Mouse (Mus musculus) heart, embryonic 15.5 days (tissue): ENCODE results near the gene Mcoln2. TPM values are rescaled to one million over a fixed set of nuclear protein-coding genes. Genes with fewer than 3 reads are reported as not detected.
"Not testable (repeated sequence)": the region's sequence is repeated elsewhere in the genome, so short reads cannot be mapped to it uniquely, and the experiment has no call there.

Experiments
- ATAC-seq: fragments of 200-750 bp; cut with Nextera tagmentation; replicated peaks from 2 replicates; pipeline ENCODE4 v1.8.0; 2017; ENCODE audit warnings: low read depth, moderate TSS enrichment; ENCODE audit not compliant: insufficient number of reproducible peaks, insufficient read depth, low FRiP score
- H3K27ac ChIP-seq: fragments of 300-500 bp; sonication (generic); 2 replicates; pipeline ENCODE4 v1.5.1; 2015; ENCODE audit warnings: mild to moderate bottlenecking, inconsistent platforms
- H3K27me3 ChIP-seq: fragments of 300-500 bp; sonication (generic); 2 replicates; pipeline ENCODE4 v1.6.1; 2015; ENCODE audit warnings: inconsistent platforms
- H3K36me3 ChIP-seq: fragments of 300-500 bp; sonication (generic); 2 replicates; pipeline ENCODE4 v1.6.1; 2015; ENCODE audit warnings: mild to moderate bottlenecking, inconsistent platforms
- H3K4me1 ChIP-seq: fragments of 300-500 bp; sonication (generic); replicated peaks from 2 replicates; pipeline ENCODE4 v1.6.1; 2015; ENCODE audit warnings: inconsistent platforms
- H3K4me2 ChIP-seq: fragments of 300-500 bp; sonication (generic); 2 replicates; pipeline ENCODE4 v1.6.1; 2015; ENCODE audit warnings: inconsistent platforms, mild to moderate bottlenecking, moderate library complexity
- H3K4me3 ChIP-seq: fragments of 300-500 bp; sonication (generic); 2 replicates; pipeline ENCODE4 v1.5.1; 2015; ENCODE audit warnings: mild to moderate bottlenecking, inconsistent platforms
- H3K9ac ChIP-seq: fragments of 300-500 bp; sonication (generic); 2 replicates; pipeline ENCODE4 v1.6.1; 2015; ENCODE audit warnings: mild to moderate bottlenecking, inconsistent platforms
- H3K9me3 ChIP-seq: fragments of 300-500 bp; sonication (generic); replicated peaks from 2 replicates; pipeline ENCODE4 v1.6.1; 2016; ENCODE audit warnings: inconsistent platforms
- WGBS: fragments of 180-500 bp; shearing (Covaris S2); methylation state at CpG from one replicate; pipeline ENCODE4 v1.1.7; 2015; ENCODE audit warnings: mixed read lengths; 5-methylcytosine and 5-hydroxymethylcytosine counted together
- polyA plus RNA-seq: library from polyadenylated mRNA; unstranded; fragments of >200 nt; fragmentation: Nextera tagmentation; extraction: Ambion mirVana; gene quantifications from 2 replicates; pipeline ENCODE4 v1.2.1, GENCODE M21; 2015

Mcoln2 gene
- polyA plus RNA-seq, 1 experiment from 2014 or later, result 0.35 TPM

GRCm38 (mm10) chr3:146209759-146210158 lies 60.1 kb downstream of the Mcoln2 start:
- H3K4me3 ChIP-seq, H3K4me2 ChIP-seq, H3K9ac ChIP-seq, H3K36me3 ChIP-seq, H3K27me3 ChIP-seq, ATAC-seq, H3K9me3 ChIP-seq, H3K27ac ChIP-seq: not testable (repeated sequence)
- H3K4me1 ChIP-seq, result peaks cover 16% of the 10 kb centered on the region
- 90% methylated on average over 8 of the region's 8 CpGs for WGBS

- no peak overlapping the region for H3K9ac ChIP-seq
- peaks cover 7% of the 10 kb centered on the region; the same call in 1 of the 2 replicates for H3K4me1 ChIP-seq
- H3K4me3 ChIP-seq, result no peak overlapping the region
- H3K4me2 ChIP-seq, result no peak overlapping the region
- no peaks in the 10 kb centered on the region for H3K36me3 ChIP-seq
- no peaks in the 10 kb centered on the region for H3K9me3 ChIP-seq
- WGBS, result 95% methylated on average over 4 of the region's 4 CpGs
- ATAC-seq, result no peak
- H3K27ac ChIP-seq, result no peak overlapping the region
- no peaks in the 10 kb centered on the region for H3K27me3 ChIP-seq
Observed at GRCm38 (mm10) chr3:146211141-146211747, 61.6 kb downstream of the Mcoln2 start.

DNA sequence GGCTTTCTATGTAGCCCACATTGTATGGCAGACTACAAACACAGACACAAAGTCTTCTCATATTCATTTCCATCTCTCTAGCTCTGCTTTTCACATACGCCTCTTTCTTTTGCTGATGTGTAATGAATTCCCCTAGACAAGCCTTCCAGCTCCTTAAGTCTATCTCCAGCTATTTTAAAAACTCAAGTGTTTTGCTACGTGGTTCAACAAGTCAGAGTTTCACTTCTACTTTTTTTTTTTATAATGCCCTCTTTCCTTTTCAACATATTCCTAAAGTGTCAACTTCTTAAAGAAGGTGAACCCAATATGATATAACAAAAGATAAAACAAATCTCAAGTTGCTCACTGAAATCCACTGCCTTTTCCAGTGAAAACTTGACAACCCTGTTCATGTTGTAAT lies 62.3 kb downstream of the Mcoln2 start:
- Histone ChIP-seq H3K4me1 (peaks cover 7% of the 10 kb centered on the region; the same call in 1 of the 2 replicates), H3K36me3 (no peaks in the 10 kb centered on the region), H3K4me2 (no peak overlapping the region), H3K27ac (no peak overlapping the region), H3K27me3 (no peaks in the 10 kb centered on the region), H3K4me3 (no peak overlapping the region), H3K9me3 (no peaks in the 10 kb centered on the region), H3K9ac (no peak overlapping the region)
- ATAC-seq, result no peak
- 64% methylated on average over 2 of the region's 2 CpGs for WGBS

GRCm38 (mm10) chr3:146213336-146213735 lies 63.7 kb downstream of the Mcoln2 start:
- H3K27ac ChIP-seq, result no peak overlapping the region
- H3K4me3 ChIP-seq, result no peak overlapping the region
- ATAC-seq, result no peak
- WGBS, result 46% methylated on average over 5 of the region's 5 CpGs
- H3K4me1 ChIP-seq, result no peaks in the 10 kb centered on the region; the same call in 1 of the 2 replicates
- H3K9ac ChIP-seq, result no peak overlapping the region
- H3K9me3 ChIP-seq, result no peaks in the 10 kb centered on the region
- no peaks in the 10 kb centered on the region for H3K36me3 ChIP-seq
- no peaks in the 10 kb centered on the region for H3K27me3 ChIP-seq
- no peak overlapping the region for H3K4me2 ChIP-seq

DNA sequence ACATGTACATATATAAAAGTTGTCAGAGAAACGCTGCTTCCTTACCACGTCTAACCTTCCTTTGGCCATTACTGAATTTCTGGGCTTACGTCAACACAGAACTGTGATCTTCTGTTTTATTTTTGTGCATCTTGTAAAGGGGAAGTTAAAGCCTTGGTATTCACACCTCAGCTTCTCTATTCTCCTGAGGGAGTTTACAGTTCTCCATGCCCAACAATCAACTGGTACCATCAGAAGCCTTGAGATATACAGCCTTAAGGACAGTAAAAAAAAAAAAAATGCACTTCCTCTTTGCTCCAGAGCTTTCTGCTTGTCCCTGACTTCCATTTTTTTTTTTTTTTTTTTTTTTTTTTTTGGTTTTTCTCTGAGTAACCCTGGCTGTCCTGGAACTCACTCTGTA lies 66.9 kb downstream of the Mcoln2 start:
- Histone ChIP-seq H3K27me3 (no peaks in the 10 kb centered on the region), H3K36me3 (no peaks in the 10 kb centered on the region), H3K27ac (no peak overlapping the region), H3K9me3 (no peaks in the 10 kb centered on the region), H3K4me2 (no peak overlapping the region), H3K9ac (no peak overlapping the region), H3K4me1 (peaks cover 3% of the 10 kb centered on the region; the same call in 1 of the 2 replicates), H3K4me3 (no peak overlapping the region)
- 81% methylated on average over 3 of the region's 3 CpGs for WGBS
- ATAC-seq, result no peak

DNA sequence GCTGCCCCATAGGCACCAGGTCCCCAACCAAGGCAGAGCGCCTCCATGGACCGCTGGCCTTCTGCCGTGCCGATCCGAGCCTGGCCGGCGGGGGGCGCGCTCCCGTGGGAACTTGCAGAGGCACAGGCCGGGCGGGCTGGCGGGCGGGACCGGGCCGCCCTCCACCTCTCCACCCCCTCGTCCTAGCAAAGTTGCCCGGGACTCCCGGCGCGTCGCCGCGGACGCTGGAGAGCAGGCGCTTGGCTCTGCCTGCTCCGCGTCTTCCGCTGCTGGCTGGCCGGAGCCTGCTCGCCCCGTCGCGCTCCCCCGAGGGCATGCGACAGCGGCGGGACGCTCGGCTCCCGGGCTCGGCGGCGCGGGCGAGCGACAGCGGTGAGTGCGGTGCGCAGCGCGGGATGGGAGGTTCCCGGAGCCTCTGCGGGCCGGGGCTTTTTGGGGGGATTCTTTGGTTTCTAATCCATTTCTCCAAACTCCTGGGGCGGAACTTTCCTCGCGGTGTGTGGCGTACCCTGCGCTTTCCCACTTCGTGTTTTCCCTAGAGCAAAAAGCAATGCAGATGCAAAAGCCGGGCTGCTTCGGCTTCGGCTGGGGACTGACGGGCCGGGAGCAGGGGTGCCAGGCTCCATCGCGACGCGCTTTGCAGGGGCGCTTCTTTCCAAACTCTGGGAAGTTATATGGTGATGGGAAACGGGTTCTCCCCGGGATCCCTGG lies 71.3 kb downstream of the Mcoln2 start, which contains the start of gene Lpar3:
Gene Lpar3, plus strand, starts transcription at position 188 of the 711 bp plus-strand sequence.
- Histone ChIP-seq H3K4me1 (peaks cover 28% of the 10 kb centered on the region), H3K27ac (peak within 1 kb of the TSS; percentile 79), H3K9ac (peak within 1 kb of the TSS; percentile 70), H3K4me3 (peak within 1 kb of the TSS; percentile 66), H3K27me3 (no peaks in the 10 kb centered on the region), H3K36me3 (no peaks in the 10 kb centered on the region), H3K4me2 (peak within 1 kb of the TSS; percentile 69), H3K9me3 (no peaks in the 10 kb centered on the region)
- WGBS, result under 1% methylated on average over 73 of the region's 73 CpGs
- peak; percentile 82 for ATAC-seq

GRCm38 (mm10) chr3:146224271-146224670 lies 74.6 kb downstream of the Mcoln2 start:
- no peaks in the 10 kb centered on the region for H3K9me3 ChIP-seq
- ATAC-seq, result no peak
- H3K9ac ChIP-seq, result no peak overlapping the region
- no peak overlapping the region for H3K27ac ChIP-seq
- no peaks in the 10 kb centered on the region for H3K27me3 ChIP-seq
- no peak overlapping the region for H3K4me3 ChIP-seq
- no peak overlapping the region for H3K4me2 ChIP-seq
- 43% methylated on average over 4 of the region's 4 CpGs for WGBS
- H3K36me3 ChIP-seq, result no peaks in the 10 kb centered on the region
- H3K4me1 ChIP-seq, result peaks cover 35% of the 10 kb centered on the region

- H3K4me3 ChIP-seq, result no peak overlapping the region
- H3K27me3 ChIP-seq, result no peaks in the 10 kb centered on the region
- H3K4me1 ChIP-seq, result peaks cover 43% of the 10 kb centered on the region
- no peak overlapping the region for H3K4me2 ChIP-seq
- H3K9ac ChIP-seq, result no peak overlapping the region
- H3K9me3 ChIP-seq, result no peaks in the 10 kb centered on the region
- no peaks in the 10 kb centered on the region for H3K36me3 ChIP-seq
- 67% methylated on average over 7 of the region's 7 CpGs for WGBS
- H3K27ac ChIP-seq, result no peak overlapping the region
- no peak for ATAC-seq
Observed at GRCm38 (mm10) chr3:146225061-146225761, 75.6 kb downstream of the Mcoln2 start.

DNA sequence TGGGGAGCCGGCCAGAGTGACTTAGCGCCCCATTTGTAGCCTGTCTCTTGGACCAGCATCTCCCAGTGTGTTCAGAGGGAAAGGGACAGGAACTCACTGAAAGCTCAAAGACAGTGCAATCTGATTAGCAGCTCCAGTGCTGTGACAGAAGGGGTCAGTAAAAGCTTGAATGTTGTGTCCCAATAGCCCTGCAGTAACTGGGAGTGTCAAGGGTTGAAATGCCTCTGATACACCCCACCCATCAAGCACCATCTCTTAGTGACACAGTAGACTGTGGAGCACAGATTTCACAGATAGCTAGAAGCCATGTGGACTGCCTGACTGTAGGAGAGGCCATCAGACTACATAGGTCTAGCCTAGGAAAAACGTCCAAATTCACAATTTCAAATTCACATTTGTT lies 77.8 kb downstream of the Mcoln2 start:
- no peaks in the 10 kb centered on the region for H3K9me3 ChIP-seq
- 50% methylated on average over 3 of the region's 3 CpGs for WGBS
- no peak overlapping the region for H3K27ac ChIP-seq
- ATAC-seq, result no peak
- H3K36me3 ChIP-seq, result no peaks in the 10 kb centered on the region
- H3K27me3 ChIP-seq, result no peaks in the 10 kb centered on the region
- H3K4me1 ChIP-seq, result peaks cover 45% of the 10 kb centered on the region
- H3K9ac ChIP-seq, result no peak overlapping the region
- no peak overlapping the region for H3K4me2 ChIP-seq
- no peak overlapping the region for H3K4me3 ChIP-seq

GRCm38 (mm10) chr3:146228559-146229310 lies 79.1 kb downstream of the Mcoln2 start:
- Histone ChIP-seq H3K4me2 (no peak overlapping the region), H3K9me3 (no peaks in the 10 kb centered on the region), H3K36me3 (no peaks in the 10 kb centered on the region), H3K27ac (no peak overlapping the region), H3K27me3 (no peaks in the 10 kb centered on the region), H3K9ac (no peak overlapping the region), H3K4me3 (no peak overlapping the region), H3K4me1 (peaks cover 45% of the 10 kb centered on the region)
- 80% methylated on average over 13 of the region's 13 CpGs for WGBS
- no peak for ATAC-seq

GRCm38 (mm10) chr3:146232708-146233107 lies 83.1 kb downstream of the Mcoln2 start:
- no peak overlapping the region for H3K4me2 ChIP-seq
- peak overlapping the region; percentile 46; the same call in 1 of the 2 replicates for H3K27ac ChIP-seq
- H3K9me3 ChIP-seq, result no peaks in the 10 kb centered on the region
- WGBS, result 46% methylated on average over 7 of the region's 7 CpGs
- no peaks in the 10 kb centered on the region for H3K36me3 ChIP-seq
- ATAC-seq, result no peak
- H3K27me3 ChIP-seq, result no peaks in the 10 kb centered on the region
- H3K9ac ChIP-seq, result no peak overlapping the region
- peaks cover 35% of the 10 kb centered on the region for H3K4me1 ChIP-seq
- no peak overlapping the region for H3K4me3 ChIP-seq
